Comparison of ENCODE assay signal across 11 mouse cellular contexts in the genomic region with DNA sequence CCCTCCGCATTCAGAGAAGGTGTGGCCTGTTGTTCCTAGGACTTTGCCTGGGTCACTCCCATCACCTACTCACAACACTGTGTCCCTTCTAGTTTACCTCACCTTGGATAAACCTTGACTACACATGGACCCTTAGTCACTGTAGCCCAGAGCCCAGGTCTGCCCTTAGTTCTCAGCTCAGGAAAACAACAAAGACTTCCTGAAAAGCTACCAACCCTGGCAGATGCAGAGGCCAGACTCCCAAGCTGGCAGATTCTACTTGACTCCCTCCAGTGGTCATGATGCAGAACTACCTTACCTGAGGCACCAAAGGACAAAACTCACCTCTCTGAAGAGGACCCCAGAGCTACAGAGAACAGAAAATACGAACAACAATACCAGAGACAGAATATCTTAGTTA. TPM values are rescaled to one million over a fixed set of nuclear protein-coding genes. Genes with fewer than 3 reads are reported as not detected.
DNase-seq lines count a peak whose midpoint lies in the region; ATAC-seq and TF ChIP-seq lines count a peak whose summit lies in the region.
"Had no signal": no experiment of that assay in that cellular context is flagged by ENCODE, and none has a peak within 500 bp of the region (broad histone marks: within the 10 kb centered on the region; RNA-seq: fewer than 3 reads in every experiment).

No protein-coding gene starts in this region.

- intact Hi-C loops in heart, adult 2 months (cut with DNase I) = loop anchor here (1.0 to 10.0 kb wide), 2 partner anchors 201 to 591 kb away; no protein-coding TSS in a partner anchor
- intact Hi-C loops in heart, postnatal 25 days (cut with DNase I) = loop anchor here (5.0 kb wide), 2 partner anchors 67 to 202 kb away; no protein-coding TSS in a partner anchor

- no peaks in the 10 kb centered on the region for H3K79me2 ChIP-seq in heart, adult 2 months (replicated peaks; ENCODE audit: control insufficient read depth, insufficient read depth, low read length)

- TF ChIP-seq EP300 in heart, adult 2 months (IDR thresholded peaks at IDR 0.05; ENCODE audit: insufficient read depth, low read depth, low read length) = no peak

- no peak overlapping the region for H3K27ac ChIP-seq in heart, adult 2 months
- no peak overlapping the region for H3K27ac ChIP-seq in spleen, adult 2 months (ENCODE audit: insufficient read depth, low read length)
- no peak overlapping the region for H3K27ac ChIP-seq in intestine, embryonic 16.5 days (ENCODE audit: low read length)
- H3K27ac ChIP-seq: embryonic facial prominence, embryonic 12.5 days had no signal

- no peak for DNase-seq in heart, adult 2 months
- no peak for DNase-seq in heart, postnatal 25 days (ENCODE audit: low spot score)
- peak in 1 of 2 experiments; percentile 27 for DNase-seq in spleen, adult 2 months (ENCODE audit: low read depth in 1 of 2, low spot score in 2 of 2)
- no peak for DNase-seq in spleen, postnatal 10 days (ENCODE audit: low spot score in 2 of 2)
- peak; percentile 32 for DNase-seq in yolk sac, embryonic 10.5 days (ENCODE audit: low spot score)
- DNase-seq in gastrocnemius, postnatal 10 days = no peak
- DNase-seq in ovary, postnatal 10 days (ENCODE audit: low spot score) = no peak

- no peaks in the 10 kb centered on the region for H3K36me3 ChIP-seq in heart, adult 2 months (ENCODE audit: control insufficient read depth, insufficient read depth, low read length)
- H3K36me3 ChIP-seq in spleen, adult 2 months (ENCODE audit: control insufficient read depth, insufficient read depth, low read length) = no peaks in the 10 kb centered on the region
- no peaks in the 10 kb centered on the region for H3K36me3 ChIP-seq in intestine, embryonic 16.5 days (ENCODE audit: control insufficient read depth, insufficient read depth, low read length)
- H3K36me3 ChIP-seq: embryonic facial prominence, embryonic 12.5 days had no signal

- 49% methylated on average over 2 of the region's 2 CpGs for WGBS in heart, adult 2 months
- WGBS in spleen, adult 2 months = 64% methylated on average over 2 of the region's 2 CpGs
- WGBS in intestine, embryonic 16.5 days = 71% methylated on average over 2 of the region's 2 CpGs

- H3K9ac ChIP-seq in heart, adult 2 months (ENCODE audit: low read depth, low read length) = no peak overlapping the region
- H3K9ac ChIP-seq in intestine, embryonic 16.5 days (ENCODE audit: low read depth, low read length) = no peak overlapping the region
- H3K9ac ChIP-seq: embryonic facial prominence, embryonic 12.5 days had no signal

- peak; percentile 38 for ATAC-seq in intestine, embryonic 16.5 days

- H3K27me3 ChIP-seq in heart, adult 2 months (ENCODE audit: control insufficient read depth, insufficient read depth, low read length) = no peaks in the 10 kb centered on the region
- no peaks in the 10 kb centered on the region for H3K27me3 ChIP-seq in spleen, adult 2 months (ENCODE audit: control insufficient read depth, insufficient read depth, low read length)
- H3K27me3 ChIP-seq in intestine, embryonic 16.5 days (replicated peaks; ENCODE audit: control insufficient read depth, insufficient read depth, low read length) = no peaks in the 10 kb centered on the region
- H3K27me3 ChIP-seq: embryonic facial prominence, embryonic 12.5 days had no signal

- no peak overlapping the region for H3K4me3 ChIP-seq in heart, adult 2 months
- H3K4me3 ChIP-seq in spleen, adult 2 months (ENCODE audit: extremely low read depth, insufficient read depth, insufficient read length) = no peak overlapping the region
- H3K4me3 ChIP-seq in intestine, embryonic 16.5 days (ENCODE audit: low read length) = no peak overlapping the region
- H3K4me3 ChIP-seq: embryonic facial prominence, embryonic 12.5 days had no signal

- TF ChIP-seq CTCF in heart, adult 2 months (IDR thresholded peaks at IDR 0.05) = peak; percentile 61
- TF ChIP-seq CTCF in spleen, adult 2 months (IDR thresholded peaks at IDR 0.05; ENCODE audit: extremely low read depth, insufficient read depth, insufficient read length, insufficient replicate concordance) = peak; percentile 35; the same call in 1 of the 2 replicates

- no peaks in the 10 kb centered on the region for H3K9me3 ChIP-seq in intestine, embryonic 16.5 days (ENCODE audit: control insufficient read depth, low read length)
- H3K9me3 ChIP-seq: embryonic facial prominence, embryonic 12.5 days had no signal

- no peak overlapping the region for H3K4me2 ChIP-seq in intestine, embryonic 16.5 days (ENCODE audit: low read depth, low read length)
- H3K4me2 ChIP-seq: embryonic facial prominence, embryonic 12.5 days had no signal

- TF ChIP-seq POLR2A in heart, adult 2 months (IDR thresholded peaks at IDR 0.05; ENCODE audit: insufficient read depth, low read depth, low read length) = no peak
- TF ChIP-seq POLR2A in spleen, adult 2 months (IDR thresholded peaks at IDR 0.05; ENCODE audit: low read depth, low read length) = no peak

- no peaks in the 10 kb centered on the region for H3K4me1 ChIP-seq in heart, adult 2 months (ENCODE audit: control insufficient read depth, insufficient read depth, low read length)
- 0 out of 2 replicates have a peak, but pooled peaks cover 3% of the 10 kb centered on the region for H3K4me1 ChIP-seq in spleen, adult 2 months (ENCODE audit: control insufficient read depth, insufficient read depth, insufficient read length)
- H3K4me1 ChIP-seq in intestine, embryonic 16.5 days (ENCODE audit: control insufficient read depth, insufficient read depth, low read length) = no peaks in the 10 kb centered on the region; the same call in 1 of the 2 replicates
- H3K4me1 ChIP-seq: embryonic facial prominence, embryonic 12.5 days had no signal

RNA-seq across cellular contexts. Expression of a gene that starts 9.4 kb away (rescaled TPM):
- total RNA-seq in heart, adult 2 months (2021) = not detected
- 0.08 TPM in 1 of 2 replicates, not detected in the other for polyA plus RNA-seq in heart, adult 2 months (2012; rRNA removed)
- not detected for total RNA-seq in heart, postnatal 25 days (2021)
- polyA plus RNA-seq in spleen, adult 2 months (2012; rRNA removed) = 0.28 and 0.44 TPM in 2 replicates
- polyA plus RNA-seq in intestine, embryonic 16.5 days (2015; fragmentation: Nextera tagmentation; extraction: Ambion mirVana) = 24.9 and 40.5 TPM in 2 replicates
- total RNA-seq in gastrocnemius, postnatal 10 days (2021) = not detected
- total RNA-seq: left cerebral cortex, postnatal 10 days had no signal
- polyA plus RNA-seq: heart, embryonic 14.5 days had no signal

RNA-seq across cellular contexts. Expression of a gene that starts 18.9 kb away (rescaled TPM):
- 100 to 1,000 TPM; 177 to 190 TPM for total RNA-seq in heart, adult 2 months (2021)
- 154 and 215 TPM in 2 replicates for polyA plus RNA-seq in heart, adult 2 months (2012; rRNA removed)
- total RNA-seq in heart, postnatal 25 days (2021) = 100 to 1,000 TPM; 162 to 182 TPM
- polyA plus RNA-seq in spleen, adult 2 months (2012; rRNA removed) = 56.2 and 60.2 TPM in 2 replicates
- polyA plus RNA-seq in intestine, embryonic 16.5 days (2015; fragmentation: Nextera tagmentation; extraction: Ambion mirVana) = 28.7 and 31.7 TPM in 2 replicates
- 1 to 10 TPM; 5.5 to 7.7 TPM for total RNA-seq in gastrocnemius, postnatal 10 days (2021)

RNA-seq across cellular contexts. Expression of a gene that starts 36.2 kb away (rescaled TPM):
- not detected for total RNA-seq in heart, adult 2 months (2021)
- polyA plus RNA-seq in heart, adult 2 months (2012; rRNA removed) = not detected in 2 replicates
- total RNA-seq in heart, postnatal 25 days (2021) = not detected
- 0.42 TPM in 1 of 2 replicates, not detected in the other for polyA plus RNA-seq in spleen, adult 2 months (2012; rRNA removed)
- polyA plus RNA-seq in intestine, embryonic 16.5 days (2015; fragmentation: Nextera tagmentation; extraction: Ambion mirVana) = not detected in 2 replicates
- total RNA-seq in gastrocnemius, postnatal 10 days (2021) = under 1 TPM; 0.28 to 0.86 TPM
- total RNA-seq: left cerebral cortex, postnatal 10 days had no signal
- polyA plus RNA-seq: embryonic facial prominence, embryonic 12.5 days; heart, embryonic 14.5 days had no signal

Comparison
In these comparisons a context has a peak if more than half of its experiments do, and no peak if none do; other contexts are left out.
1. RNA of a gene that starts 18.9 kb away (total RNA-seq): 177 to 190 TPM in heart, adult 2 months and 162 to 182 TPM in heart, postnatal 25 days; 5.5 to 7.7 TPM in gastrocnemius, postnatal 10 days; every median in the first group is over 10 times any median in the second.